In the genomic region with DNA sequence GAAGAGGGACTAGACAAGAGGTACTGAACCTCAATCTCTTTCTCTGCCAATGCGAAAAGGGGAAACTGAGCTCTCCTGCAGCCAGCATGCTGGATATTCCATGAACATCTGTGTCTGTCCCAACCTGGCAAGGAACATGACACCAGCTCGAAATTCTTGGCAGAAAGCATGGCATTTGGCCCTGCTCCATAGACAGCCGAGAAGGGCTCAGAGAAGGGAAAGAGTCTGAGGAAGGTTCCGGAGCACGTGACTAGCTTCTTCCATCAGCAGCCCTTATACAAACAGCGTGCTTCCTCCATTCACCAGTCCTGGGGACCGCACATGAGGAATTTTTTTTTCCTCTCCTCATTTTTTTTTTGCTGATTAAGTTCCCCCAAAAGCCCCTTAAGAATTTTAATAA, we compare ENCODE assay signal across 10 mouse cellular contexts. TPM values are rescaled to one million over a fixed set of nuclear protein-coding genes. Genes with fewer than 3 reads are reported as not detected.
DNase-seq lines count a peak whose midpoint lies in the region; ATAC-seq and TF ChIP-seq lines count a peak whose summit lies in the region.
"Had no signal": no experiment of that assay in that cellular context is flagged by ENCODE, and none has a peak within 500 bp of the region (broad histone marks: within the 10 kb centered on the region; RNA-seq: fewer than 3 reads in every experiment).

No protein-coding gene starts in this region.

- H3K79me2 ChIP-seq in liver, adult 2 months (ENCODE audit: control insufficient read depth, insufficient read depth, low read length) = no peaks in the 10 kb centered on the region

- no peak overlapping the region for H3K9ac ChIP-seq in liver, adult 2 months (ENCODE audit: low read depth, low read length)
- H3K9ac ChIP-seq in liver, embryonic 12.5 days = no peak overlapping the region
- no peak overlapping the region for H3K9ac ChIP-seq in lung, postnatal 0 days (replicated peaks; ENCODE audit: low read depth)
- H3K9ac ChIP-seq: midbrain, embryonic 12.5 days had no signal

- H3K36me3 ChIP-seq in liver, adult 2 months (ENCODE audit: control insufficient read depth, insufficient read depth, low read length) = no peaks in the 10 kb centered on the region
- H3K36me3 ChIP-seq in liver, embryonic 12.5 days = no peaks in the 10 kb centered on the region
- no peaks in the 10 kb centered on the region for H3K36me3 ChIP-seq in lung, postnatal 0 days (ENCODE audit: insufficient read depth, low read length)
- H3K36me3 ChIP-seq: midbrain, embryonic 12.5 days had no signal

- H3K9me3 ChIP-seq in liver, embryonic 12.5 days (replicated peaks) = no peaks in the 10 kb centered on the region
- no peaks in the 10 kb centered on the region for H3K9me3 ChIP-seq in lung, postnatal 0 days (ENCODE audit: low read length)
- H3K9me3 ChIP-seq: midbrain, embryonic 12.5 days had no signal

- 9% methylated on average over 7 of the region's 7 CpGs for WGBS in cerebellum, adult 2 months
- WGBS in liver, adult 2 months = 48% methylated on average over 7 of the region's 7 CpGs
- WGBS in liver, embryonic 12.5 days (ENCODE audit: insufficient replicate concordance) = 68% methylated on average over 7 of the region's 7 CpGs
- WGBS in lung, postnatal 0 days = 17% methylated on average over 7 of the region's 7 CpGs

- H3K4me1 ChIP-seq in cerebellum, adult 2 months (ENCODE audit: control insufficient read depth, insufficient read depth, low read length) = no peaks in the 10 kb centered on the region
- peaks cover 3% of the 10 kb centered on the region; the same call in 1 of the 2 replicates for H3K4me1 ChIP-seq in liver, adult 2 months (ENCODE audit: control insufficient read depth, insufficient read depth, low read length)
- H3K4me1 ChIP-seq in liver, embryonic 12.5 days = peaks cover 5% of the 10 kb centered on the region; the same call in 1 of the 2 replicates
- H3K4me1 ChIP-seq in lung, postnatal 0 days (ENCODE audit: insufficient read depth, low read depth, low read length) = peaks cover 6% of the 10 kb centered on the region; the same call in 1 of the 2 replicates

- no peak for ATAC-seq in liver, embryonic 12.5 days
- ATAC-seq in lung, postnatal 0 days = no peak

- peak; percentile 49 to 56 for DNase-seq in cerebellum, adult 2 months
- no peak for DNase-seq in cerebellum, adult 9-10 months
- DNase-seq in liver, adult 2 months (ENCODE audit: extremely low read depth, low read depth, low spot score) = peak; percentile 30
- peak; percentile 33 to 37 for DNase-seq in cerebellum, postnatal 36 days
- peak; percentile 28 for DNase-seq in lung, postnatal 0 days (ENCODE audit: low spot score)
- DNase-seq in thymus, postnatal 10 days (ENCODE audit: low spot score in 2 of 2) = no peak
- no peak for DNase-seq in embryo, embryonic 10 days (ENCODE audit: low spot score)

- no peak for TF ChIP-seq POLR2A in cerebellum, adult 2 months (IDR thresholded peaks at IDR 0.05; ENCODE audit: borderline replicate concordance, insufficient read depth, low read length)
- no peak for TF ChIP-seq POLR2A in liver, adult 2 months (IDR thresholded peaks at IDR 0.05; ENCODE audit: extremely low read depth, insufficient read depth, low read length)

- H3K4me2 ChIP-seq in liver, embryonic 12.5 days = no peak overlapping the region
- no peak overlapping the region for H3K4me2 ChIP-seq in lung, postnatal 0 days (replicated peaks; ENCODE audit: low read depth, low read length)
- H3K4me2 ChIP-seq: midbrain, embryonic 12.5 days had no signal

- no peak for TF ChIP-seq EP300 in lung, postnatal 0 days (IDR thresholded peaks at IDR 0.05)

- H3K27ac ChIP-seq in cerebellum, adult 2 months (ENCODE audit: insufficient read depth, low read length) = no peak overlapping the region
- no peak overlapping the region for H3K27ac ChIP-seq in liver, adult 2 months (replicated peaks; ENCODE audit: insufficient read depth, low read depth, low read length)
- H3K27ac ChIP-seq in liver, embryonic 12.5 days = no peak overlapping the region
- H3K27ac ChIP-seq in lung, postnatal 0 days (ENCODE audit: low read length) = no peak overlapping the region
- H3K27ac ChIP-seq: midbrain, embryonic 12.5 days had no signal

- no peak overlapping the region for H3K4me3 ChIP-seq in cerebellum, adult 2 months (replicated peaks; ENCODE audit: insufficient read depth, low read depth, low read length)
- H3K4me3 ChIP-seq in liver, adult 2 months (ENCODE audit: insufficient read depth, low read depth, low read length) = no peak overlapping the region
- H3K4me3 ChIP-seq in liver, embryonic 12.5 days = no peak overlapping the region
- no peak overlapping the region for H3K4me3 ChIP-seq in lung, postnatal 0 days (ENCODE audit: low read depth, low read length)
- H3K4me3 ChIP-seq: midbrain, embryonic 12.5 days had no signal

- H3K27me3 ChIP-seq in cerebellum, adult 2 months (ENCODE audit: control insufficient read depth, insufficient read depth, low read length) = no peaks in the 10 kb centered on the region
- no peaks in the 10 kb centered on the region for H3K27me3 ChIP-seq in liver, adult 2 months (ENCODE audit: control insufficient read depth, insufficient read depth, low read length)
- H3K27me3 ChIP-seq in liver, embryonic 12.5 days (replicated peaks) = no peaks in the 10 kb centered on the region
- H3K27me3 ChIP-seq in lung, postnatal 0 days (replicated peaks; ENCODE audit: insufficient read depth, low read length) = no peaks in the 10 kb centered on the region
- H3K27me3 ChIP-seq: midbrain, embryonic 12.5 days had no signal

- no peak for TF ChIP-seq CTCF in cerebellum, adult 2 months (IDR thresholded peaks at IDR 0.05; ENCODE audit: borderline replicate concordance, insufficient read depth, low read depth, low read length)
- TF ChIP-seq CTCF in liver, adult 2 months (IDR thresholded peaks at IDR 0.05; ENCODE audit: low read depth, low read length) = no peak
- TF ChIP-seq CTCF in lung, postnatal 0 days (IDR thresholded peaks at IDR 0.05) = no peak

RNA-seq across cellular contexts. Expression of a gene that starts 9.8 kb away (rescaled TPM):
- polyA plus RNA-seq in cerebellum, adult 2 months (2012; rRNA removed) = 22.1 and 26.2 TPM in 2 replicates
- 4.1 and 5.6 TPM in 2 replicates for total RNA-seq in liver, adult 2 months (2014; rRNA removed)
- 2.8 and 3.4 TPM in 2 replicates for polyA plus RNA-seq in liver, adult 2 months (2012; rRNA removed)
- 19.7 and 20.7 TPM in 2 replicates for polyA plus RNA-seq in liver, embryonic 12.5 days (2016; fragmentation: Nextera tagmentation; extraction: Ambion mirVana)
- 8.7 and 9.6 TPM in 2 replicates for polyA plus RNA-seq in lung, postnatal 0 days (2015; fragmentation: Nextera tagmentation; extraction: Ambion mirVana)

RNA-seq across cellular contexts. Expression of a gene that starts 57.8 kb away (rescaled TPM):
- polyA plus RNA-seq in cerebellum, adult 2 months (2012; rRNA removed) = 0.08 and 0.15 TPM in 2 replicates
- 19.2 and 19.5 TPM in 2 replicates for total RNA-seq in liver, adult 2 months (2014; rRNA removed)
- polyA plus RNA-seq in liver, adult 2 months (2012; rRNA removed) = 25.4 and 29.3 TPM in 2 replicates
- polyA plus RNA-seq in liver, embryonic 12.5 days (2016; fragmentation: Nextera tagmentation; extraction: Ambion mirVana) = 4.9 and 5.1 TPM in 2 replicates
- polyA plus RNA-seq in lung, postnatal 0 days (2015; fragmentation: Nextera tagmentation; extraction: Ambion mirVana) = 0.46 and 0.58 TPM in 2 replicates
- total RNA-seq: layer of hippocampus, postnatal 14 days had no signal

Comparison
In these comparisons a context has a peak if more than half of its experiments do, and no peak if none do; other contexts are left out.
1. DNase-seq: peak in cerebellum, adult 2 months (2 of 2), liver, adult 2 months (single experiment), cerebellum, postnatal 36 days (2 of 2) and lung, postnatal 0 days (single experiment); none in cerebellum, adult 9-10 months (single experiment), thymus, postnatal 10 days (0 of 2) and embryo, embryonic 10 days (single experiment).